Mouse (Mus musculus) small intestine, adult 2 months (tissue): ENCODE data around the gene Insrr. TPM values are rescaled to one million over a fixed set of nuclear protein-coding genes. Genes with fewer than 3 reads are reported as not detected.

Experiments used
- H3K27ac ChIP-seq: fragments of 200-500 bp; 2 replicates; pipeline ENCODE4 v1.5.1; 2012; ENCODE audit warnings: low read depth, low read length, control low read depth, inconsistent platforms; ENCODE audit not compliant: insufficient read depth
- H3K27me3 ChIP-seq: fragments of 200-500 bp; 2 replicates; pipeline ENCODE4 v1.6.1; 2012; ENCODE audit warnings: mild to moderate bottlenecking, moderate library complexity, low read length, inconsistent platforms; ENCODE audit not compliant: control insufficient read depth, insufficient read depth
- H3K36me3 ChIP-seq: fragments of 200-500 bp; 2 replicates; pipeline ENCODE4 v1.6.1; 2012; ENCODE audit warnings: mild to moderate bottlenecking, low read length, control low read depth, inconsistent platforms; ENCODE audit not compliant: control insufficient read depth, insufficient read depth
- H3K4me1 ChIP-seq: fragments of 200-500 bp; 2 replicates; pipeline ENCODE4 v1.6.1; 2012; ENCODE audit warnings: low read length, inconsistent platforms, mixed read lengths; ENCODE audit not compliant: control insufficient read depth, insufficient read depth, insufficient read length
- H3K4me3 ChIP-seq: fragments of 200-500 bp; 2 replicates; pipeline ENCODE4 v1.5.1; 2012; ENCODE audit warnings: low read depth, mild to moderate bottlenecking, control low read depth, inconsistent platforms, low read length, moderate library complexity
- CTCF ChIP-seq: fragments of 200-500 bp; IDR thresholded peaks from 2 replicates; pipeline ENCODE4 v1.5.1; 2012; ENCODE audit warnings: low read depth, mild to moderate bottlenecking, control low read depth, inconsistent platforms, low read length, moderate library complexity, mixed read lengths; ENCODE audit not compliant: insufficient replicate concordance, insufficient read length; ENCODE audit errors: extremely low read depth
- POLR2A ChIP-seq: fragments of 200-500 bp; IDR thresholded peaks from 2 replicates; pipeline ENCODE4 v1.6.1; 2012; ENCODE audit warnings: low read depth, mild to moderate bottlenecking, control low read depth, inconsistent platforms, low read length, moderate library complexity
- WGBS: fragments of 180-500 bp; shearing (Covaris S2); methylation state at CpG from one replicate; pipeline ENCODE4 v1.1.7; 2018; 5-methylcytosine and 5-hydroxymethylcytosine counted together
- polyA plus RNA-seq: library from polyadenylated mRNA; depleted of rRNA; stranded (reverse); fragments of >200 nt; gene quantifications from 2 replicates; pipeline ENCODE4 v1.2.3, GENCODE M21; 2012; rRNA removed

The Insrr gene
- 1.3 and 2.6 TPM in 2 replicates for polyA plus RNA-seq

- H3K27me3 ChIP-seq, result peaks cover 60% of the 10 kb centered on the region
- 2% methylated on average over 29 of the region's 29 CpGs for WGBS
- H3K36me3 ChIP-seq, result no peaks in the 10 kb centered on the region
- H3K27ac ChIP-seq, result no peak within 1 kb of the TSS
- TF ChIP-seq CTCF (no peak), POLR2A (no peak)
- H3K4me1 ChIP-seq, result peaks cover 7% of the 10 kb centered on the region; the same call in 1 of the 2 replicates
- H3K4me3 ChIP-seq, result peak within 1 kb of the TSS; percentile 27; the same call in 1 of the 2 replicates
Measured at GRCm38 (mm10) chr3:87796736-87797334, at the start of gene Insrr. Gene Insrr (plus strand): TSS chr3:87796951.

- 31% methylated on average over 13 of the region's 13 CpGs for WGBS
- H3K27ac ChIP-seq, result no peak within 1 kb of the TSS
- TF ChIP-seq POLR2A, result no peak
- no peak for TF ChIP-seq CTCF
Measured at GRCm38 (mm10) chr3:87748431-87748830, 48.3 kb upstream of the Insrr start, which contains the start of gene Lrrc71. Gene Lrrc71 (minus strand): TSS chr3:87748625.

GRCm38 (mm10) chr3:87749036-87749435 lies 47.7 kb upstream of the Insrr start:
- H3K36me3 ChIP-seq, result no peaks in the 10 kb centered on the region
- TF ChIP-seq POLR2A (no peak), CTCF (peak; percentile 81; the same call in 1 of the 2 replicates)
- H3K27ac ChIP-seq, result no peak overlapping the region
- H3K4me1 ChIP-seq, result no peaks in the 10 kb centered on the region
- H3K27me3 ChIP-seq, result no peaks in the 10 kb centered on the region
- H3K4me3 ChIP-seq, result no peak overlapping the region
- WGBS, result 10% methylated on average over 5 of the region's 5 CpGs

More at GRCm38 (mm10) chr3:87748431-87748830, 48.3 kb upstream of the Insrr start, which contains the start of gene Lrrc71:
- no peak within 1 kb of the TSS for H3K4me3 ChIP-seq
- H3K27me3 ChIP-seq, result no peaks in the 10 kb centered on the region
- no peaks in the 10 kb centered on the region for H3K36me3 ChIP-seq
- no peaks in the 10 kb centered on the region for H3K4me1 ChIP-seq

- 91% methylated on average over 12 of the region's 12 CpGs for WGBS
- Histone ChIP-seq H3K4me1 (no peaks in the 10 kb centered on the region), H3K4me3 (no peak overlapping the region), H3K27me3 (no peaks in the 10 kb centered on the region), H3K36me3 (no peaks in the 10 kb centered on the region), H3K27ac (no peak overlapping the region)
- TF ChIP-seq CTCF, result no peak
- no peak for TF ChIP-seq POLR2A
Measured at GRCm38 (mm10) chr3:87749977-87750376, 46.8 kb upstream of the Insrr start.

GRCm38 (mm10) chr3:87752567-87752966 lies 44.2 kb upstream of the Insrr start:
- peaks cover 2% of the 10 kb centered on the region; the same call in 1 of the 2 replicates for H3K4me1 ChIP-seq
- H3K36me3 ChIP-seq, result no peaks in the 10 kb centered on the region
- WGBS, result 85% methylated on average over 3 of the region's 3 CpGs
- H3K4me3 ChIP-seq, result no peak overlapping the region
- no peaks in the 10 kb centered on the region for H3K27me3 ChIP-seq
- TF ChIP-seq CTCF (no peak), POLR2A (no peak)
- H3K27ac ChIP-seq, result no peak overlapping the region

GRCm38 (mm10) chr3:87753829-87754228 lies 42.9 kb upstream of the Insrr start:
- Histone ChIP-seq H3K4me1 (peaks cover 2% of the 10 kb centered on the region; the same call in 1 of the 2 replicates), H3K27ac (no peak overlapping the region), H3K27me3 (no peaks in the 10 kb centered on the region), H3K4me3 (no peak overlapping the region), H3K36me3 (no peaks in the 10 kb centered on the region)
- WGBS, result 89% methylated on average over 13 of the region's 13 CpGs
- TF ChIP-seq POLR2A (no peak), CTCF (no peak)

GRCm38 (mm10) chr3:87755964-87756363 lies 40.8 kb upstream of the Insrr start:
- TF ChIP-seq CTCF (peak; percentile 82), POLR2A (no peak)
- no peaks in the 10 kb centered on the region for H3K36me3 ChIP-seq
- H3K4me3 ChIP-seq, result no peak overlapping the region
- no peaks in the 10 kb centered on the region for H3K27me3 ChIP-seq
- no peak overlapping the region for H3K27ac ChIP-seq
- peaks cover 2% of the 10 kb centered on the region; the same call in 1 of the 2 replicates for H3K4me1 ChIP-seq
- WGBS, result 9% methylated on average over 24 of the region's 24 CpGs
